Mouse (Mus musculus) testis, adult 2 months (tissue): ENCODE results near the gene Gm45711. TPM values are rescaled to one million over a fixed set of nuclear protein-coding genes. Genes with fewer than 3 reads are reported as not detected.
"Not testable (repeated sequence)": the region's sequence is repeated elsewhere in the genome, so short reads cannot be mapped to it uniquely, and the experiment has no call there.

ENCODE experiments used
- H3K27ac ChIP-seq: fragments of 200-500 bp; 2 replicates; pipeline ENCODE4 v1.5.1; 2012; ENCODE audit warnings: low read depth, low read length; ENCODE audit not compliant: control insufficient read depth, insufficient read depth
- H3K27me3 ChIP-seq: fragments of 200-500 bp; 2 replicates; pipeline ENCODE4 v1.6.1; 2012; ENCODE audit warnings: mild to moderate bottlenecking, low read length, moderate library complexity; ENCODE audit not compliant: control insufficient read depth, insufficient read depth
- H3K36me3 ChIP-seq: fragments of 200-500 bp; 2 replicates; pipeline ENCODE4 v1.6.1; 2012; ENCODE audit warnings: mild to moderate bottlenecking, low read length; ENCODE audit not compliant: control insufficient read depth, insufficient read depth
- H3K4me1 ChIP-seq: fragments of 200-500 bp; 2 replicates; pipeline ENCODE4 v1.6.1; 2012; ENCODE audit warnings: low read length; ENCODE audit not compliant: control insufficient read depth, insufficient read depth
- H3K4me3 ChIP-seq: fragments of 200-500 bp; 2 replicates; pipeline ENCODE4 v1.5.1; 2012; ENCODE audit warnings: low read depth, mild to moderate bottlenecking, low read length, moderate library complexity, mixed read lengths; ENCODE audit not compliant: control insufficient read depth
- CTCF ChIP-seq: fragments of 200-500 bp; IDR thresholded peaks from 2 replicates; pipeline ENCODE4 v1.5.1; 2012; ENCODE audit warnings: low read depth, mild to moderate bottlenecking, inconsistent platforms, low read length, moderate library complexity; ENCODE audit not compliant: control insufficient read depth, insufficient read depth, insufficient replicate concordance
- POLR2A ChIP-seq: fragments of 200-500 bp; IDR thresholded peaks from 2 replicates; pipeline ENCODE4 v1.6.1; 2012; ENCODE audit warnings: low read depth, mild to moderate bottlenecking, inconsistent platforms, low read length, moderate library complexity; ENCODE audit not compliant: control insufficient read depth
- polyA plus RNA-seq: library from polyadenylated mRNA; depleted of rRNA; stranded (reverse); fragments of >200 nt; gene quantifications from 2 replicates; pipeline ENCODE4 v1.2.3, GENCODE M21; 2012

Gm45711 gene
- polyA plus RNA-seq, 1 experiment = 57.0 TPM

DNA sequence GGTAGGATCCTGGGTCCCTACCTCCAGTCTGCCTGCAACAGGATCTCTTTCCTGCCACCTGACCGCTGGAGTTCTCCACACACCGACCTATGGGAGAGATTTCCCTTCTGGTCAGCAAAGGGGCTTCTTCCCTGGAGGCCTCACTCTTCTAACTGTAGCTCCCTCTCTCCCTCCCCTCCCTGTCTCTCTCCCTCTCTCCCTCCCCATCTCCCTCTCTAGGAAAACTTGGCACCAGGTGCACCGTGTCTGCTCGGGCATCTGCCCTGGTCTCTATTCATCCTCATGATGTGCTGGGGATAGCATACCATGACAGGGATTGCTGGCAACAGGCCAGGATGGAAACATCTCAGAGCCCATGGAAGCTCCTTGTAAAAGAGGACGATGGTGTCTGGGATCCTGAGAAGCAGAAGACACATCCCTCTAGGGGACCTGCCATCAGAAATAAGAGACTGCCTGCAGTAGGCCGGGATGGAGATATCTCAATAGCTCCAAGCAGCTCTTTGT is 40.9 kb downstream of the Gm45711 start:
- TF ChIP-seq POLR2A (no peak), CTCF (no peak)
- no peaks in the 10 kb centered on the region for H3K36me3 ChIP-seq
- no peak overlapping the region for H3K27ac ChIP-seq
- H3K4me3 ChIP-seq = no peak overlapping the region
- no peaks in the 10 kb centered on the region for H3K4me1 ChIP-seq
- H3K27me3 ChIP-seq = no peaks in the 10 kb centered on the region

- Histone ChIP-seq H3K27ac (no peak overlapping the region), H3K4me1 (no peaks in the 10 kb centered on the region), H3K4me3 (no peak overlapping the region), H3K27me3 (no peaks in the 10 kb centered on the region), H3K36me3 (no peaks in the 10 kb centered on the region)
- TF ChIP-seq CTCF (no peak), POLR2A (no peak)
Observed at GRCm38 (mm10) chr8:104268368-104268767, 41.5 kb downstream of the Gm45711 start.

- Histone ChIP-seq H3K27ac (peak overlapping the region; percentile 71), H3K4me3 (peak overlapping the region; percentile 64)
- not testable (repeated sequence) for H3K36me3 ChIP-seq, H3K4me1 ChIP-seq, H3K27me3 ChIP-seq
- TF ChIP-seq POLR2A = peak; percentile 25; the same call in 1 of the 2 replicates
Observed at GRCm38 (mm10) chr8:104264271-104264935, 45.5 kb downstream of the Gm45711 start.

- not testable (repeated sequence) for H3K27me3 ChIP-seq, H3K4me1 ChIP-seq, H3K4me3 ChIP-seq, H3K27ac ChIP-seq, H3K36me3 ChIP-seq
Observed at GRCm38 (mm10) chr8:104261802-104262201, 48.1 kb downstream of the Gm45711 start.

DNA sequence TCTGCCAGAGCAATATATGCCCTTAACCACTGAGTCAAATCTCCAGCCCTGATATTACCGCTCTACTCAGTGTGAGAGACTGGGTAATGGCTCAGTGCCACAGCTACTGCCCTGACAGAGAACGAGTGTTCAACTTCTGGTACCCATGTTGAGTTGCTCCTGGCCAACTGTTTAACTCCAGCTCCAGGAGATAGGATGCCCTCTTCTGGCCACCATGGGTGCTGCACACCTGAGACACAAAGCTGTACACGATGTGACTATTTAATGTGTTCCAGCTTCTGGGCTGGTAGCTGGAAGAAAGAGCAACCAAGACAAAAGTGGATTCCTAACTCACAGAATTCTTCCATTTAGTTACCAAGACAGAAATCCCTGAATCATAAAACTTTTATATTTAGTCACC is 56.9 kb downstream of the Gm45711 start:
- Histone ChIP-seq H3K36me3 (no peaks in the 10 kb centered on the region; the same call in 1 of the 2 replicates), H3K27me3 (no peaks in the 10 kb centered on the region), H3K4me3 (peak overlapping the region; percentile 16; the same call in 1 of the 2 replicates), H3K4me1 (peaks cover 2% of the 10 kb centered on the region), H3K27ac (peak overlapping the region; percentile 21; the same call in 1 of the 2 replicates)
- no peak for TF ChIP-seq POLR2A
- peak; percentile 63; the same call in 1 of the 2 replicates for TF ChIP-seq CTCF

GRCm38 (mm10) chr8:104251461-104251860 is 58.4 kb downstream of the Gm45711 start:
- no peaks in the 10 kb centered on the region for H3K27me3 ChIP-seq
- peaks cover 11% of the 10 kb centered on the region for H3K4me1 ChIP-seq
- TF ChIP-seq POLR2A (no peak), CTCF (no peak)
- H3K27ac ChIP-seq = peak overlapping the region; percentile 23
- no peaks in the 10 kb centered on the region; the same call in 1 of the 2 replicates for H3K36me3 ChIP-seq
- peak overlapping the region; percentile 100 for H3K4me3 ChIP-seq

DNA sequence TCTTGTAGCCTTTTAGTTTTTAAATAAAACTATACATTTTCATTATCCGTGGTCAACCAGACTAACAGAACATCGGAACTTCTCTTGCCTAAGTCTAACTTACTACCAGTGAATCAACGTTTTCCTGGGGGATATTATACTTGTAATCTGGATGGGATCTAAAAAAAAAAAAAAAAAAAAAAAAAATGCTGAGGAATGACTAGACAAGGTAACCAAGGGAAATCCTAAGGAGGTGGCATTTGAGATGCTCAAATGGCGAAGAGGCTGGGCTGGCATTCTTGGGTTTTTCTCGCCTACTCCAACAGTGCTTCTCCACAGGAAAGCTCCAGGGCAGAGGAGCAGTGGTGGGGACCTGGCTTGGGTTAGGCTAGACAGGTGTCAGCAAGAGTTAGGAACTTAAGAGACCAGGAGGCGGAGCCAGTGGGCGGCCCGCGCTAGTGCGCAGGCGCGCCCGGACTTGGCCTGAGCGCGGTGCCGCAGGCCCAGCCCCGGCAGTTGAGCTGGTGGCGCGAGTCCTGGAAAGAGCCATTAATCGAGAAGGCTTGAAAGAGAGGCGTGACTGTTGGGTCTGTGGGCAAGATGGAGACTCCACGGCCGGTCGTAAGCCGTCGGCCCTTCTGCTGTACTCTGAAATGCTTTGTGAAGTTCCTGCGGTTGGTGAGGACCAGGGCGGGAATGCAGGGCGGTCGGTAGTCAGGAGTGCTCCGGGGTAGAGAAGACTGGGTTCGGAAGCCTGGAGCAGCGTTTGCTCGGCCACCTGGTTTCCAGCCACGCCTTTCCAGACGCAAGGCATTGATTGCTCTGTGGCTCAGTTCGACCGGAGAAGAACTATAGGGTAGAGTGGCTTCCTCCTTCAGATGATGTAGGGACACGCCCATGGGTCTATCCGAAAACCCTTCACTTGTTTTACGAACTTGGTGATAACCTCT is 59.2 kb downstream of the Gm45711 start, which contains the start of gene Cklf:
Gene Cklf (plus strand): TSS at position 423 of the 929 bp plus-strand sequence.
- peak within 1 kb of the TSS; percentile 99 for H3K27ac ChIP-seq
- TF ChIP-seq CTCF = 0 out of 2 replicates have a peak, but pooled peaks have one; percentile 20
- TF ChIP-seq POLR2A = peak; percentile 96
- no peaks in the 10 kb centered on the region for H3K27me3 ChIP-seq
- peaks cover 11% of the 10 kb centered on the region for H3K4me1 ChIP-seq
- peak within 1 kb of the TSS; percentile 100 for H3K4me3 ChIP-seq
- peaks cover 1% of the 10 kb centered on the region for H3K36me3 ChIP-seq
